Mouse (Mus musculus) liver, adult 2 months (tissue): ENCODE data around the gene Slc9a5.

Experiments
- CTCF ChIP-seq: fragments of 200-500 bp; IDR thresholded peaks from 2 replicates; pipeline ENCODE4 v1.5.1; 2011; ENCODE audit warnings: low read depth, low read length, control low read depth
- POLR2A ChIP-seq: fragments of 200-500 bp; IDR thresholded peaks from 2 replicates; pipeline ENCODE4 v1.6.1; 2011; ENCODE audit warnings: low read length, control low read depth; ENCODE audit not compliant: insufficient read depth; ENCODE audit errors: extremely low read depth

DNA sequence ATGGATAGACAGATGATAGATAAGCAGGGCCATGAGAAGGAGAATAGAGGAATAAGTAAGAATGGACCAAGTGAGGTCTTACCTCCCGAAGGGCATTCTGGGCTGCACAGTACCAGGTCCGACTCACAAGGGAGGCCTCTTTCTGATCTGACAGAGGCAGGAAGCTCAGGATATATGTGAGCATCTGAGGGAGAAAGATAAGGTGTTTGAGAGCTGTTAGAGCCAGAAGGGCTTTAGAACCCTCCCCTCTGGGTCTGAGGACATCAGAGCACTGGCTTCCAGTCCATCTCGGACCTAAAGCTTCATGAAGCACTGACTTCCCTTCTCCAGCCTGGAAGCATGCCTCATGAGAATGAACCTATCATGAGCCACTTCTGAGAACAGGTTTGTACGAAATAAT lies 25.5 kb upstream of the Slc9a5 start:
- no peak for TF ChIP-seq POLR2A
- TF ChIP-seq CTCF = no peak
